25 mouse cellular contexts compared by ENCODE assay signal in genomic region chr14:10568937-10569552, GRCm38 (mm10).
"Had no signal": no experiment of that assay in that cellular context is flagged by ENCODE, and none has a peak within 500 bp of the region (broad histone marks: within the 10 kb centered on the region; RNA-seq: fewer than 3 reads in every experiment).

No protein-coding gene starts in this region.

- ATAC-seq: hindbrain, postnatal 0 days; liver, embryonic 12.5 days had no signal

- H3K27me3 ChIP-seq: heart, embryonic 13.5 days; heart, embryonic 15.5 days; hindbrain, embryonic 13.5 days; hindbrain, embryonic 15.5 days; kidney, embryonic 15.5 days; limb, embryonic 13.5 days; limb, embryonic 15.5 days; liver, embryonic 12.5 days had no signal

- H3K4me3 ChIP-seq: gastrocnemius, adult 2 months; heart, embryonic 13.5 days; heart, embryonic 15.5 days; hindbrain, embryonic 13.5 days; hindbrain, embryonic 15.5 days; kidney, embryonic 15.5 days; limb, embryonic 13.5 days; limb, embryonic 15.5 days; liver, embryonic 12.5 days had no signal

- H3K4me1 ChIP-seq: heart, embryonic 13.5 days; heart, embryonic 15.5 days; hindbrain, embryonic 13.5 days; hindbrain, embryonic 15.5 days; kidney, embryonic 15.5 days; limb, embryonic 13.5 days; limb, embryonic 15.5 days; liver, embryonic 12.5 days had no signal

- DNase-seq: gastrocnemius, adult 2 months; gastrocnemius, postnatal 10 days; gastrocnemius, postnatal 25 days; heart, adult 18-20 months; heart, postnatal 14 days; heart, postnatal 36 days; kidney, adult 11 months; kidney, adult 2 months; kidney, adult 9 months; kidney, postnatal 14 days; kidney, postnatal 36 days; layer of hippocampus, adult 9-11 months; layer of hippocampus, postnatal 36 days; left cerebral cortex, postnatal 4 days had no signal

- H3K27ac ChIP-seq: gastrocnemius, adult 2 months; heart, embryonic 13.5 days; heart, embryonic 15.5 days; hindbrain, embryonic 13.5 days; hindbrain, embryonic 15.5 days; hindbrain, postnatal 0 days; kidney, embryonic 15.5 days; kidney, postnatal 0 days; limb, embryonic 13.5 days; limb, embryonic 15.5 days; liver, embryonic 12.5 days had no signal

- H3K9ac ChIP-seq: heart, embryonic 13.5 days; heart, embryonic 15.5 days; hindbrain, embryonic 13.5 days; hindbrain, embryonic 15.5 days; kidney, embryonic 15.5 days; limb, embryonic 13.5 days; limb, embryonic 15.5 days; liver, embryonic 12.5 days had no signal

- H3K9me3 ChIP-seq: heart, embryonic 13.5 days; heart, embryonic 15.5 days; hindbrain, embryonic 13.5 days; hindbrain, embryonic 15.5 days; kidney, embryonic 15.5 days; limb, embryonic 13.5 days; limb, embryonic 15.5 days; liver, embryonic 12.5 days had no signal

- H3K36me3 ChIP-seq: heart, embryonic 13.5 days; heart, embryonic 15.5 days; hindbrain, embryonic 13.5 days; hindbrain, embryonic 15.5 days; kidney, embryonic 15.5 days; limb, embryonic 13.5 days; limb, embryonic 15.5 days; liver, embryonic 12.5 days had no signal

- H3K4me2 ChIP-seq: heart, embryonic 11.5 days; heart, embryonic 13.5 days; heart, embryonic 15.5 days; hindbrain, embryonic 13.5 days; hindbrain, embryonic 15.5 days; kidney, embryonic 15.5 days; limb, embryonic 13.5 days; limb, embryonic 15.5 days; liver, embryonic 12.5 days had no signal
